Mouse (Mus musculus) thymus, adult 2 months (tissue): ENCODE results near the gene Vamp8.

Experiments
- CTCF ChIP-seq: fragments of 200-500 bp; IDR thresholded peaks from 2 replicates; pipeline ENCODE4 v1.5.1; 2012; ENCODE audit warnings: mild to moderate bottlenecking, control low read depth, low read length, moderate library complexity, borderline replicate concordance; ENCODE audit not compliant: control insufficient read depth, poor library complexity, insufficient read depth; ENCODE audit errors: extremely low read depth
- POLR2A ChIP-seq: fragments of 200-500 bp; IDR thresholded peaks from 2 replicates; pipeline ENCODE4 v1.6.1; 2012; ENCODE audit warnings: mild to moderate bottlenecking, low read length, control low read depth, moderate library complexity; ENCODE audit not compliant: control insufficient read depth, poor library complexity, insufficient read depth; ENCODE audit errors: extremely low read depth

DNA sequence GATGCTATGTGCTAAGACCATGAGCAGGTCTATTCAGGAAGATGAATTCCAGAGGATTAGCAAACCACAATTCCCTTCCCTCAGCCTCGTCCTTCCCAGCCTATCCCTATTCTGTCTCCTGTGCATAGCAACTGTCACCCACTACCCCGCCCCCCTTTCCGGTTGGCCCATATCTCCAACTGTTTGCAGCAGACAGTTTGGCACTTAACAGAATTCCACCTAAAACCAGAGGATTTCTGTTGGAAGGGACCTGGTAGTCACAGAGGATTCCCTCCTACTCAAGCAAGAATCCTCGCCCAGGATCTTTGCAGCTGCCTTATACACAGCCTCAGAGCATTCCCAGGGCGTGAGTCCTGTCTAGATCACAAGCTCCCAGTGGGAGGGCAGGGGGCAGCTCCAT is 19.4 kb downstream of the Vamp8 start:
- no peak for TF ChIP-seq CTCF
- no peak for TF ChIP-seq POLR2A
